Mouse (Mus musculus): ENCODE data around the gene Faf1.

Faf1 gene

GRCm38 (mm10) chr4:109657851-109658500, 18.4 kb upstream of the Faf1 start:
- DNase-seq (ENCODE audit: low read depth, low spot score): no peak
- no peaks in the 10 kb centered on the region for H3K27me3 ChIP-seq (ENCODE audit: control insufficient read depth, insufficient read depth, low read length, poor library complexity, severe bottlenecking)
- no peaks in the 10 kb centered on the region for H3K36me3 ChIP-seq (ENCODE audit: control insufficient read depth, insufficient read depth, low read length, poor library complexity, severe bottlenecking)

GRCm38 (mm10) chr4:109658826-109659225, 17.6 kb upstream of the Faf1 start:
- no peak for DNase-seq (ENCODE audit: low read depth, low spot score)
- Histone ChIP-seq H3K27me3 (ENCODE audit: control insufficient read depth, insufficient read depth, low read length, poor library complexity, severe bottlenecking) (no peaks in the 10 kb centered on the region), H3K36me3 (ENCODE audit: control insufficient read depth, insufficient read depth, low read length, poor library complexity, severe bottlenecking) (no peaks in the 10 kb centered on the region)

- Histone ChIP-seq H3K27me3 (ENCODE audit: control insufficient read depth, insufficient read depth, low read length, poor library complexity, severe bottlenecking) (no peaks in the 10 kb centered on the region), H3K36me3 (ENCODE audit: control insufficient read depth, insufficient read depth, low read length, poor library complexity, severe bottlenecking) (no peaks in the 10 kb centered on the region)
- DNase-seq (ENCODE audit: low read depth, low spot score): no peak
Observed at GRCm38 (mm10) chr4:109659571-109659970, 16.8 kb upstream of the Faf1 start.

- Histone ChIP-seq H3K36me3 (ENCODE audit: control insufficient read depth, insufficient read depth, low read length, poor library complexity, severe bottlenecking) (no peaks in the 10 kb centered on the region), H3K27me3 (ENCODE audit: control insufficient read depth, insufficient read depth, low read length, poor library complexity, severe bottlenecking) (no peaks in the 10 kb centered on the region)
- no peak for DNase-seq (ENCODE audit: low read depth, low spot score)
Observed at GRCm38 (mm10) chr4:109660568-109660967, 15.8 kb upstream of the Faf1 start.

GRCm38 (mm10) chr4:109661183-109661582, 15.2 kb upstream of the Faf1 start:
- DNase-seq (ENCODE audit: low read depth, low spot score): no peak
- no peaks in the 10 kb centered on the region for H3K27me3 ChIP-seq (ENCODE audit: control insufficient read depth, insufficient read depth, low read length, poor library complexity, severe bottlenecking)

GRCm38 (mm10) chr4:109662271-109662670, 14.1 kb upstream of the Faf1 start:
- no peaks in the 10 kb centered on the region for H3K27me3 ChIP-seq (ENCODE audit: control insufficient read depth, insufficient read depth, low read length, poor library complexity, severe bottlenecking)
- no peak for DNase-seq (ENCODE audit: low read depth, low spot score)
- no peaks in the 10 kb centered on the region for H3K36me3 ChIP-seq (ENCODE audit: control insufficient read depth, insufficient read depth, low read length, poor library complexity, severe bottlenecking)

More at GRCm38 (mm10) chr4:109661183-109661582, 15.2 kb upstream of the Faf1 start:
- no peaks in the 10 kb centered on the region for H3K36me3 ChIP-seq (ENCODE audit: control insufficient read depth, insufficient read depth, low read length, poor library complexity, severe bottlenecking)

GRCm38 (mm10) chr4:109664091-109664490, 12.3 kb upstream of the Faf1 start:
- DNase-seq (ENCODE audit: low read depth, low spot score): no peak

GRCm38 (mm10) chr4:109665101-109665981, 11.0 kb upstream of the Faf1 start:
- Histone ChIP-seq H3K36me3 (ENCODE audit: control insufficient read depth, insufficient read depth, low read length, poor library complexity, severe bottlenecking) (no peaks in the 10 kb centered on the region), H3K27me3 (ENCODE audit: control insufficient read depth, insufficient read depth, low read length, poor library complexity, severe bottlenecking) (no peaks in the 10 kb centered on the region)
- peak; percentile 68 for DNase-seq (ENCODE audit: low read depth, low spot score)

More at GRCm38 (mm10) chr4:109664091-109664490, 12.3 kb upstream of the Faf1 start:
- Histone ChIP-seq H3K27me3 (ENCODE audit: control insufficient read depth, insufficient read depth, low read length, poor library complexity, severe bottlenecking) (no peaks in the 10 kb centered on the region), H3K36me3 (ENCODE audit: control insufficient read depth, insufficient read depth, low read length, poor library complexity, severe bottlenecking) (no peaks in the 10 kb centered on the region)

- DNase-seq (ENCODE audit: low read depth, low spot score): peak; percentile 61
- Histone ChIP-seq H3K27me3 (ENCODE audit: control insufficient read depth, insufficient read depth, low read length, poor library complexity, severe bottlenecking) (no peaks in the 10 kb centered on the region), H3K36me3 (ENCODE audit: control insufficient read depth, insufficient read depth, low read length, poor library complexity, severe bottlenecking) (no peaks in the 10 kb centered on the region)
Observed at GRCm38 (mm10) chr4:109665982-109666460, 10.4 kb upstream of the Faf1 start.

- peak; percentile 88 for DNase-seq (ENCODE audit: low read depth, low spot score)
- H3K27me3 ChIP-seq (ENCODE audit: control insufficient read depth, insufficient read depth, low read length, poor library complexity, severe bottlenecking): no peaks in the 10 kb centered on the region
- H3K36me3 ChIP-seq (ENCODE audit: control insufficient read depth, insufficient read depth, low read length, poor library complexity, severe bottlenecking): no peaks in the 10 kb centered on the region
Observed at GRCm38 (mm10) chr4:109666461-109667269, 9.7 kb upstream of the Faf1 start, which contains the start of gene Cdkn2c. Cdkn2c (minus strand) TSS chr4:109667189.

- Histone ChIP-seq H3K27me3 (ENCODE audit: control insufficient read depth, insufficient read depth, low read length, poor library complexity, severe bottlenecking) (no peaks in the 10 kb centered on the region), H3K36me3 (ENCODE audit: control insufficient read depth, insufficient read depth, low read length, poor library complexity, severe bottlenecking) (no peaks in the 10 kb centered on the region)
- no peak for DNase-seq (ENCODE audit: low read depth, low spot score)
Observed at GRCm38 (mm10) chr4:109667518-109667917, 8.9 kb upstream of the Faf1 start.

- H3K27me3 ChIP-seq (ENCODE audit: control insufficient read depth, insufficient read depth, low read length, poor library complexity, severe bottlenecking): no peaks in the 10 kb centered on the region
- no peaks in the 10 kb centered on the region for H3K36me3 ChIP-seq (ENCODE audit: control insufficient read depth, insufficient read depth, low read length, poor library complexity, severe bottlenecking)
- peak; percentile 64 for DNase-seq (ENCODE audit: low read depth, low spot score)
Observed at GRCm38 (mm10) chr4:109670213-109670612, 6.2 kb upstream of the Faf1 start.

GRCm38 (mm10) chr4:109671941-109672340, 4.4 kb upstream of the Faf1 start:
- no peak for DNase-seq (ENCODE audit: low read depth, low spot score)
- Histone ChIP-seq H3K27me3 (ENCODE audit: control insufficient read depth, insufficient read depth, low read length, poor library complexity, severe bottlenecking) (no peaks in the 10 kb centered on the region), H3K36me3 (ENCODE audit: control insufficient read depth, insufficient read depth, low read length, poor library complexity, severe bottlenecking) (no peaks in the 10 kb centered on the region)

GRCm38 (mm10) chr4:109674097-109674496, 2.3 kb upstream of the Faf1 start:
- no peaks in the 10 kb centered on the region for H3K27me3 ChIP-seq (ENCODE audit: control insufficient read depth, insufficient read depth, low read length, poor library complexity, severe bottlenecking)
- H3K36me3 ChIP-seq (ENCODE audit: control insufficient read depth, insufficient read depth, low read length, poor library complexity, severe bottlenecking): no peaks in the 10 kb centered on the region
- no peak for DNase-seq (ENCODE audit: low read depth, low spot score)

Data from splenic B cell, adult 2 months (primary cell).